Mouse (Mus musculus): ENCODE results near the gene 4930451I11Rik. TPM values are rescaled to one million over a fixed set of nuclear protein-coding genes. Genes with fewer than 3 reads are reported as not detected.
A peak's percentile ranks its signal among the peaks of the same experiment; 100 is the strongest.

4930451I11Rik gene
- total and polyA plus RNA-seq, 3 experiments: not detected

DNA sequence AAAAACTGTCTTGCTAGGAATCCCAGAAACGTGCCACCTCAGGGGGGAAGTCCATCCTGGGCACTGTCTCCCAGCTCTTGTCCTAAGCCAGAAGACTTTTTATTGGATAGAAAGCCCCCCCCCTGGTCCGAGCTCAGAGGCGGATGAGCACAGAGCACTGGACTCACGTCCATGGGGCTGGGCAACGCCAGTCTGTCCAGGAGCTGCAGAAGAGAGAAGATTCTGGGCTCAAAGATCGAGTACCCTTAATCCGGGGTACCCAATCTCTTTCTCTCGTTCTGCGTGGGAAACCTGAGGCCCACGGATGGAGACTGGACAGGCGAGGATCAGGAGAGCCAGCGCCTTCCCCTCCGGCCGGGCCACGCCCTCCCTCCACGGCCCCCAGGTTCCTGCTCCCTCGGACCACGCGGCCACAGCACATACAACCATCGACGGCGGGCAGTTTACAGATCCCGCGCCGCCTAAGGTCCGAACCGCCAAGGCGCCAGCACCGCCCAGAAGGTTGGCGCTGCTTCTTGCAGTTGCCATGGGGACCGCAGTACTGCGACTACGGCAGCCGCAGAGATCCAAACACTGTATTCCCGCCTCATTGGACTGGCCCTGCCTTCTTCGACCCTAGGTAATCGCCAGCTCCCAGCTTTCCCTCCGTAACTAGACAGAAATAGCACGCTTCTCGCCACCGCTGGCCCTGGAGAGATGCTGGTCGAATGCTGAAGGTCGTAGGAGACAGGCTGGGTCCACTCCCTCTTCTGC is 22.6 kb downstream of the 4930451I11Rik start (continued):
- TF ChIP-seq HCFC1 (IDR thresholded peaks at IDR 0.05; ENCODE audit: low read depth, low read length) (peak; percentile 86), USF1 (IDR thresholded peaks at IDR 0.05; ENCODE audit: low read depth, low read length) (no peak), E2F4 (IDR thresholded peaks at IDR 0.05; ENCODE audit: borderline replicate concordance, low read depth, low read length) (peak; percentile 86; the same call in 1 of the 2 replicates), NRF1 (IDR thresholded peaks at IDR 0.05; ENCODE audit: insufficient read depth, low read depth, low read length, poor library complexity, severe bottlenecking) (0 out of 2 replicates have a peak, but pooled peaks have one; percentile 7), RCOR1 (IDR thresholded peaks at IDR 0.05; ENCODE audit: low read depth, low read length) (no peak), UBTF (IDR thresholded peaks at IDR 0.05; ENCODE audit: borderline replicate concordance, insufficient read depth, low read depth, low read length) (no peak), ZKSCAN1 (IDR thresholded peaks at IDR 0.05; ENCODE audit: low read depth, low read length) (no peak)

DNA sequence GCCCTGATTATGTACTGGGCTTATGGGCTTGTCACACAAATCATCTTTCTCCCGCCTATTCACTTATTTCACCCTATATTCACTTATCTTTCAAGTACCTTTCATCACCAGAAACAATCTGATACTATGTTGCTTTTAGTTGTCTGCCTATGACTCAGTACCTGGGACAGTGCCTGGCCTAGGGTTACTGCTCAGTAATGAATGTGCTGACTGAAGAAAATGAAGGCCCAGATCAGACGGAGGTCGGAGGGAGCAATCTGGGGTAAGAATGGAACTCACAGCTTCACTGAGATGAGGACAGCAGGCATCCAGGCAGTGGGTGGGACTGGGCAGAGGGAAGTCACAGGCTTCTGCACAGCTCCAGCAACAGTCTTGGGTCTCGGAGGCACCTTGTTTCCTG is 24.0 kb downstream of the 4930451I11Rik start:
- H3K27ac ChIP-seq (ENCODE audit: control insufficient read depth, low read depth, low read length): 0 out of 2 replicates have a peak overlapping the region, but pooled peaks have one; percentile 6
- H3K9ac ChIP-seq (ENCODE audit: control insufficient read depth, low read depth, low read length, poor library complexity, severe bottlenecking): no peak overlapping the region

DNA sequence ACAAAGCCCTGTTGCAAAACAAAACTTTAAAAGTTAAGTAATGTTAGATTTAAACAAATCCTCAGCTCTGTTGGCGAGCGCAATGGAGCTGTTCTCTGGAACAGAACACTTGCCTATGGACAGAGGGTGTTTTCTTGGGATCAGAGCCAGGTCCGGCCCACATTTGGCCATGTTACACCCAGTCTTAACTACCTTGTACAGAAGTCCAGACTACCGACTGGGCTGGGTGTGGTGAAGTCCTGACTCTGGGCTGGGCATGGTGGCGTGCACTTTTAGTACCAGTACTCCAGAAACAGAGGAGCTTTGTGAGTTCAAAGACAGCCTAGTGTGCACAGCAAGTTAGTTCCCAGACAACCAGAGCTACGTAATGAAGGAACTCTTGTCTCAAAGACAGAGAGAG is 24.5 kb downstream of the 4930451I11Rik start:
- Histone ChIP-seq H3K9me3 (replicated peaks; ENCODE audit: insufficient read depth, low read length) (no peaks in the 10 kb centered on the region), H3K27ac (ENCODE audit: control insufficient read depth, low read depth, low read length) (no peak overlapping the region), H3K36me3 (ENCODE audit: control insufficient read depth in 1 of 2, insufficient read depth in 2 of 2, low read length in 2 of 2) (peaks cover 0 to 32% of the 10 kb centered on the region in 2 experiments; a peak in 2 of 4 replicates), H3K27me3 (ENCODE audit: control insufficient read depth in 1 of 2, insufficient read depth in 2 of 2, low read length in 2 of 2) (no peaks in the 10 kb centered on the region), H3K4me1 (ENCODE audit: control insufficient read depth in 1 of 2, insufficient read depth in 2 of 2, low read length in 2 of 2) (peaks cover 18 to 39% of the 10 kb centered on the region in 2 experiments), H3K79me2 (ENCODE audit: control insufficient read depth, insufficient read depth, low read length, poor library complexity) (no peaks in the 10 kb centered on the region; the same call in 1 of the 2 replicates), H3K9ac (ENCODE audit: control insufficient read depth, low read depth, low read length, poor library complexity, severe bottlenecking) (no peak overlapping the region), H3K4me3 (ENCODE audit: control insufficient read depth in 1 of 2, insufficient read depth in 1 of 2, low read depth in 2 of 2, low read length in 2 of 2) (no peak overlapping the region)
- DNase-seq (ENCODE audit: low read depth, low spot score): no peak
- no peak for TF ChIP-seq JUND (IDR thresholded peaks at IDR 0.05; ENCODE audit: low read depth, low read length)
- no peak for TF ChIP-seq ZMIZ1 (IDR thresholded peaks at IDR 0.05; ENCODE audit: low read depth, low read length)
- no peak for TF ChIP-seq CHD1 (IDR thresholded peaks at IDR 0.05; ENCODE audit: low read depth, low read length)
- TF ChIP-seq HCFC1 (IDR thresholded peaks at IDR 0.05; ENCODE audit: low read depth, low read length): no peak
- TF ChIP-seq NRF1 (IDR thresholded peaks at IDR 0.05; ENCODE audit: insufficient read depth, low read depth, low read length, poor library complexity, severe bottlenecking): no peak
- TF ChIP-seq NELFE (IDR thresholded peaks at IDR 0.05; ENCODE audit: low read depth, low read length): no peak
- no peak for TF ChIP-seq RCOR1 (IDR thresholded peaks at IDR 0.05; ENCODE audit: low read depth, low read length)
- TF ChIP-seq RAD21 (IDR thresholded peaks at IDR 0.05; ENCODE audit: low read depth, low read length): no peak

More for the DNA sequence above, 24.0 kb downstream of the 4930451I11Rik start:
- Histone ChIP-seq H3K36me3 (ENCODE audit: control insufficient read depth in 1 of 2, insufficient read depth in 2 of 2, low read length in 2 of 2) (peaks cover 0 to 28% of the 10 kb centered on the region in 2 experiments; a peak in 2 of 4 replicates), H3K4me3 (ENCODE audit: control insufficient read depth in 1 of 2, insufficient read depth in 1 of 2, low read depth in 2 of 2, low read length in 2 of 2) (no peak overlapping the region), H3K4me1 (ENCODE audit: control insufficient read depth in 1 of 2, insufficient read depth in 2 of 2, low read length in 2 of 2) (peaks cover 14 to 34% of the 10 kb centered on the region in 2 experiments), H3K79me2 (ENCODE audit: control insufficient read depth, insufficient read depth, low read length, poor library complexity) (no peaks in the 10 kb centered on the region; the same call in 1 of the 2 replicates), H3K9me3 (replicated peaks; ENCODE audit: insufficient read depth, low read length) (no peaks in the 10 kb centered on the region), H3K27me3 (ENCODE audit: control insufficient read depth in 1 of 2, insufficient read depth in 2 of 2, low read length in 2 of 2) (no peaks in the 10 kb centered on the region)
- TF ChIP-seq UBTF (IDR thresholded peaks at IDR 0.05; ENCODE audit: borderline replicate concordance, insufficient read depth, low read depth, low read length): no peak
- no peak for TF ChIP-seq USF1 (IDR thresholded peaks at IDR 0.05; ENCODE audit: low read depth, low read length)
- peak; percentile 45; the same call in 1 of the 2 replicates for TF ChIP-seq SIN3A (IDR thresholded peaks at IDR 0.05; ENCODE audit: low read length)
- 0 out of 2 replicates have a peak, but pooled peaks have one; percentile 52 for TF ChIP-seq TBP (IDR thresholded peaks at IDR 0.05; ENCODE audit: low read depth, low read length)
- peak; percentile 47 for DNase-seq (ENCODE audit: low read depth, low spot score)

All from MEL (cell line).